Mouse (Mus musculus) Muller cell, postnatal 12 days (primary cell): ENCODE measurements around the gene BC005624.

Source experiments
- DNase-seq: peaks from one replicate; pipeline ENCODE4 v3.0.0-alpha.2; 2015; ENCODE audit errors: inconsistent ontology term

The BC005624 gene

GRCm38 (mm10) chr2:30928893-30929482 lies 53.0 kb downstream of the BC005624 start:
- no peak for DNase-seq

GRCm38 (mm10) chr2:30927844-30928628 lies 54.0 kb downstream of the BC005624 start:
- peak; percentile 40 for DNase-seq

- DNase-seq = no peak
These were observed 54.7 kb downstream of the BC005624 start for GRCm38 (mm10) chr2:30927151-30927781.

- DNase-seq = no peak
These were observed 55.6 kb downstream of the BC005624 start for GRCm38 (mm10) chr2:30926381-30926780.

GRCm38 (mm10) chr2:30925181-30925580 lies 56.8 kb downstream of the BC005624 start:
- DNase-seq = peak; percentile 49

- DNase-seq = no peak
These were observed 58.9 kb downstream of the BC005624 start for GRCm38 (mm10) chr2:30923099-30923498.
